Mouse (Mus musculus) liver, postnatal 0 days (tissue): ENCODE measurements at regions not wholly inside any gene's neighbourhood (a gene's known extent, or its start where the extent isn't known, plus 50 kb on each side); places are given as distances from the start of the nearest gene placed in this dataset.
"Not testable (repeated sequence)": the region's sequence is repeated elsewhere in the genome, so short reads cannot be mapped to it uniquely, and the experiment has no call there.

Source experiments
- CTCF ChIP-seq: sonication (generic); IDR thresholded peaks from 2 replicates; pipeline ENCODE4 v1.5.1; 2016; ENCODE audit warnings: antibody characterized with exemption, low read depth
- EP300 ChIP-seq: IDR thresholded peaks from 2 replicates; pipeline ENCODE4 v1.6.1; 2016; ENCODE audit warnings: antibody characterized with exemption, low read depth, mild to moderate bottlenecking

DNA sequence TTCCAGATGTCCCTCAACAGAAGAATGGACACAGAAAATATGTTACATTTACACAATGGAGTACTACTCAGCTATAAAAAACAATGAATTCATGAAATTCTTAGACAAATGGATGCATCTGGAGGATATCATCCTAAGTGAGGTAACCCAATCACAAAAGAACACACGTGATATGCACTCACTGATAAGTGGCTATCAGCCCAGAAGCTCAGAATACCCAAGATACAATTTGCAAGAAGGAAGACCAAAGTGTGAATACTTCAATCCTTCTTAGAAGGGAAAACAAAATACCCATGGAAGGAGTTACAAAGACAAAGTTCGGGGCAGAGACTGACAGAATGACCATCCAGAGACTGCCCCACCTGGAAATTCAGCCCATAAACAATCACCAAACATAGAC lies 219.9 kb upstream of the Tusc1 start:
- TF ChIP-seq CTCF: not testable (repeated sequence)
- peak; percentile 59; the same call in 1 of the 2 replicates for TF ChIP-seq EP300
